Mouse (Mus musculus): ENCODE measurements around the gene Cd38.

Gene Cd38

DNA sequence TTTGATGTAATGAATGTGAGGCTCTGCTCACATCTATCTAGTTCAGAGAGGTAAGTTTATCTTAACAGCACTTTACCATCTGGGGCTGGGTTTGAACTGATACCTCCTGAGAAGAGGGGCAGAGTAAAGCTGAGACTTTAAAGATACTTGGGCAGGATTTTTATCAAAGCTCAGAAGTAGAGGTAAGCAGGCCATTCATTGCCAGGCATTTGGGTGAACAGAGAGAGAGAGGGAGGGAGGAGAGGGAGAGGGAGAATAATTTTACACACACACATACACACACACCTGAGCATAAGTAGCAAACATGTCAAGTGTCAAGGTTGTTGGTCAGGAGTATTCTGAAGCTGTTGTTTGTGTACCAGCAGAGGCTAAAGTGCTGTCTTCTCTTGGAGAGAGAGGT, at the start of gene Cd38:
Gene Cd38, plus strand, starts transcription at position 301 of the 400 bp plus-strand sequence.
- no peak for DNase-seq

DNA sequence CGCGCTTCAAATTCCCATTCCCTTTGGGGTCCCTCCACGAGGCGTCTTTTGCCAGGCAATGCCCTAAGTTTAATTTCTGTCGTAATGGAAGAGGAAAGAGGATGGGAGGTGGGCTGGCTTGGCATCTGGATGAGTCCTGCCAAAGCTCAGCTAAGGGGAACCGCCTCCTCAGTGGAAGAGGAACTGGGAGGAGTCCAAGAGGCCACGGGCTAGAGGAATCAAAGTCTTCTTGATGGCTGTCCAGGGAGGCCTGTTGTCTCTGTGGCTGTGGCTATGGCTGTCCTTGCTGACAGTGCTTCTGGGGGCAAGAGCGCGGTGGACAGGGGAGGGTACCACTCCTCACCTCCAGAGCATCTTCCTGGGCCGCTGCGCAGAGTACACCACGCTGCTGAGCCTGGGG, 49.7 kb upstream of the Cd38 start, which contains the start of gene Bst1:
Gene Bst1, plus strand, starts transcription at position 191 of the 400 bp plus-strand sequence.
- DNase-seq: peak; percentile 20 to 55

- no peak for DNase-seq
Measured at GRCm38 (mm10) chr5:43820785-43821184, 47.6 kb upstream of the Cd38 start.

DNA sequence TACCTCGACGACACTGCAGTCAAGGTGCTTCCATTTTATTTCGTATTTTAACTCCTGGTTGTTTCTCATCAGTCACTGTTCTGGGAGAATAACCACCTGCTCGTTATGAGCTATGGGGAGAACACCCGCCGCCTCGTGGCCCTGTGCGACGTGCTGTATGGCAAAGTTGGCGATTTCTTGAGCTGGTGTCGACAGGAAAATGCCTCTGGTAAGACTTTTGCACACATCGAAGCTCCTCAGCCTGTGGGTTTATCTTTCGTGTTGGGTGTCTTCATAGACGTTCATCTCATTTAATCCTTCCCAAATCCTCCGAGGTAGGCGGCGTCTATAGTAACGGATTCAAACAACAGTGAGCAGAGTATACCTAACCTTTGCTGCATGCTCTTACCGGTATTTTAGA, 46.8 kb upstream of the Cd38 start, which contains the start of gene Fbxl5:
Gene Fbxl5, minus strand, starts transcription at position 101 of the 400 bp plus-strand sequence.
- DNase-seq: no peak

DNA sequence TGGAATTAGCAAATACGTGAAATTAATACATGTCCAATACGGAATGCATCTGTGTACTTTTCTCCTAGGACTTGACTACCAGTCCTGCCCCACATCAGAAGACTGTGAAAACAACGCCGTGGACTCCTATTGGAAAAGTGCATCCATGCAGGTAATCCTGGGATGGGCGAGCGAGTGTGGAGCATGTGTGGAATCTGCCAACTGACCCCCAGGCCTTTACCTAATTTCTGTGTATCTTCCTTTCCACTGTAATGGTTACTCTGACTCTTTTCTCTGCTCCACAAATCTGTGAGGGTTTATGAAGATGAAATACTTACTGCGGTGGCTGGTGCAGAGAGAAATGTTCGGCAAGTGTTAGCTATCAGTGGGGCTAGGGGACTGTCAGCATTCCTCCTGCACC, 46.2 kb upstream of the Cd38 start:
- no peak for DNase-seq

DNA sequence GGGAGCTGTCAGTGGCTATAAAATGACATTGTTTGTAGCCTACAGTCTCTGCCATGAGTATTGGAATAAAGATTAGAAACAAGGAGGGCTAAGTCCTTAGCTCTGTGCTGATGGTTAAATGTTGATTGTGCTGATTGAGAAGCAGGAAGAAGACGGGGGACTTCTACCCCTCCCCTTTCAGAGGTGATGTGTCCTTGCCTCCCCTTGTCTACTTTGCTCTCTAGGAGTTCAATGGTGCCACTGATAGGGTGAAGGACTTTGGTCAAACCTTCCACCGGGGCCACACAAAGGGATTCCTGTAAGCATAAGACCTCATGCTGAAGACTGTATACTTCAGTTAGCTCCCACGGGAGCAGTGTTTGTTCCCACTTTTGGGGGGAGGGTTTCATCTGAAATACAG, 45.5 kb upstream of the Cd38 start:
- no peak for DNase-seq

- DNase-seq: no peak
Measured at GRCm38 (mm10) chr5:43824580-43824979, 43.8 kb upstream of the Cd38 start.

DNA sequence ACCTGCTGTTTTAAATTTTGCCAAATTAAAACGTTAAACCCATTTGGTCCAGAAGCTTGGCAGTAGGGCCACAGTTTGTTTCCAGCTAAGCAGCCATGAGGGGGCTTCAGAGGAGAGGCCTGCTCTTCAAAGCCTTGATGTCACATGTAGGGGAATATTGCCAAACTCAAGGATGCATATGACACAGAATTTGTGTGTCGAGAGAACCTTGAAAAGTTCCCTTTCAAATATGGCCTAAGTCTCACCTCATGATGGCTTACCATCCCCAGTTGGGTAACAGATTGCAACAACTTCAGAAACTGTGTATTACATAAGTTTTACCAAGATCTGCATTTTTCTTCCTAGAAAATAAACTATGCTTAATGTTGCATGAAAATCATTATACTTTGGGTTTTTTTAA, 41.5 kb upstream of the Cd38 start:
- no peak for DNase-seq

GRCm38 (mm10) chr5:43827366-43827765, 41.0 kb upstream of the Cd38 start:
- no peak for DNase-seq

DNA sequence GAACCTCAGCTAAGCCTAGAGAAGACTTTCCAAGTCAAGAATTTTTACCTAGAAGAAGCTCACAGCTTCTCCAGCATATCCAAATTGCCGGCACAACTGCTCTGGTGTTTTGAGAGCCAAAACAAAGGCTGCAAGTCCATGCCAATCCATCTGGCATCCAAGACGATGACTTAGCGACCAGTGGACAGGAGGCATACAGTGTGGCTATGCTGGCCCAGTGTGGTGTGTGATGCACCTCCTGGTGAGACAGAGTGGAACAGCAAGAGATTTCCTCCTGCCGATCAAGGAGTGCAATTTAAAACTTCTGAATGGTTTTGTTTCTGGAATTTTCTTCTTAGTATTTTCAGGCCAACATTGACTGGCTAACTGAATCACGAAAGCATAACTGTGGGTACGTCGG, 31.8 kb upstream of the Cd38 start:
- no peak for DNase-seq

GRCm38 (mm10) chr5:43837372-43837771, 31.0 kb upstream of the Cd38 start:
- DNase-seq: peak in 1 of 2 experiments; percentile 69

DNA sequence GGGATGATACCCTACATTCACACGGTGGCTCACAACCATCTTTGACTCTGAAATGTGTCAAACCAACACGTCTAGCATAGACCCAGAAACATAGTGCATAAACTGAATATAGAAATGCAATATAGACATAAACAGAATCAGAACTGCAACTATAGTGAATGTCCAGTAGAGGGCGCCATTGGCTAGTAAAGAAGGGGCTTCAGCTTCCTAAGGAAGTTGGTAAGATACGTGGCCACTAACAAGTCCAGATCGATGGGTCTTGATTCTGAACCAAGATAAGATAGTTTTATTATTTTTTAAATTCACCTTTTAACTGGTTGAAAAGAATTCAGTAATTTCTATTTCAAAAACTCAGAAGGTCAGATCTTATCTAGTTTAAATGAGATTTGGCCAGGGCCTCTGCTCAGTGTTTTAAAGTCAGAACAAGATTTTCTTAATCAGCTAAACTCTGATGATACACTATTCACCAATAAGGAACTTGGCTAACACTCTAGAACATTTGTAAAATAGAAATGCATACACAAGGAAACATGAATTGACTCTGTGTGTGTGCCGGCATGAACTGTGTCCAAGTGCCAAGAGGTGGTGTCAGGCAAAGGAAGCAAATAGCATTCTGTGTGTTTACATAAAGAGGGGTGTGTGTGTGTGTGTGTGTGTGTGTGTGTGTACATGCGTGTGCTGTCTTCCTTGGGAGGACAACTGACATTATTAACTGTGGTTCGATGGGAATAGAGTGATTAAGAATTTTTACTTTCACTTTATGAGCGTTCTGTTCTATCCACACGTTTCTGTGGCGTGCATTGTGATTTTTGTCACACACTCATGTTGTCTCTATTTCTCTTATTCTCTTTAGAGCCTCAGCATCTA, 27.0 kb upstream of the Cd38 start:
- peak in 1 of 2 experiments; percentile 32 for DNase-seq

GRCm38 (mm10) chr5:43842011-43842285, 26.4 kb upstream of the Cd38 start:
- DNase-seq: peak in 1 of 2 experiments; percentile 15

GRCm38 (mm10) chr5:43842576-43843155, 25.7 kb upstream of the Cd38 start:
- peak in 1 of 2 experiments; percentile 7 for DNase-seq

GRCm38 (mm10) chr5:43845083-43845482, 23.3 kb upstream of the Cd38 start:
- no peak for DNase-seq

DNA sequence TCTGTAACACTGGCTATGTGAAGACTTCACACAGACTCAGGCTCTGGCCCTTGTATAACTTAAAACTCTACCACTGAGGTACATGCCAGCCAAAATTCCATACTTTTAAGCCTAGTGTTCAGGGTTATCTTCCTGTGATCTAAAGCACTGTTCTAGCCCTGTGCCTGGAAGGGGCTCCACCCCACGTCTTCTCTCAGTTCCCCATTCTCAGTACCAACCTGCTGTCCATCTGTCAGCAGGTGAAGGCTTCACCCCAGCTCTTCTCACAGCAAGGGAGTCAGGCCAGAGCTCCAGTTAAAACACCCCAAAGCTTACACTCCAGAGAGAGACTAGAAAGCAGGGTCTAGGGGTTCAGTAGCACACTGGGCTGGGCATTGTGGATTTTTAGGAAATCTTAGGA, 22.7 kb upstream of the Cd38 start:
- no peak for DNase-seq

GRCm38 (mm10) chr5:43846227-43846626, 22.1 kb upstream of the Cd38 start:
- no peak for DNase-seq

- DNase-seq: no peak
Measured at GRCm38 (mm10) chr5:43847555-43847954, 20.8 kb upstream of the Cd38 start.

DNA sequence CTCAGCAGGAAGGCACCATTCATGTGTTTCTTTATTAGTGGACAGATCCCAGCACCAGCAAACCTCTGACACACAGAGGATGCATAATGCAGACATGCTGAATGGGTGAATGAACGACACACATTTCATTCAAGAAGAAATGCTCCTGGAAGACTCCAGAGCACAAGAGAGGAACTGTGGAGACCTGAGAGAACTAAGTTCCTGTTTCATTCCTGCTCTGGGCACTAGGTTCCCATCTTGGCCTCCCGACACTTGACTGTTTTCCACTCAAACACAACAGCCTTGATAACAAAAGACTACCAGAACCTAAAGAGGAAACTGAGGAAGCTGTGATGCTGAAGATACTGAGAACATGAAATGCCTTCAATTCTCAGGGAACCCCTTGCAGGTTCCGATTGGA, 20.1 kb upstream of the Cd38 start:
- DNase-seq: no peak

DNA sequence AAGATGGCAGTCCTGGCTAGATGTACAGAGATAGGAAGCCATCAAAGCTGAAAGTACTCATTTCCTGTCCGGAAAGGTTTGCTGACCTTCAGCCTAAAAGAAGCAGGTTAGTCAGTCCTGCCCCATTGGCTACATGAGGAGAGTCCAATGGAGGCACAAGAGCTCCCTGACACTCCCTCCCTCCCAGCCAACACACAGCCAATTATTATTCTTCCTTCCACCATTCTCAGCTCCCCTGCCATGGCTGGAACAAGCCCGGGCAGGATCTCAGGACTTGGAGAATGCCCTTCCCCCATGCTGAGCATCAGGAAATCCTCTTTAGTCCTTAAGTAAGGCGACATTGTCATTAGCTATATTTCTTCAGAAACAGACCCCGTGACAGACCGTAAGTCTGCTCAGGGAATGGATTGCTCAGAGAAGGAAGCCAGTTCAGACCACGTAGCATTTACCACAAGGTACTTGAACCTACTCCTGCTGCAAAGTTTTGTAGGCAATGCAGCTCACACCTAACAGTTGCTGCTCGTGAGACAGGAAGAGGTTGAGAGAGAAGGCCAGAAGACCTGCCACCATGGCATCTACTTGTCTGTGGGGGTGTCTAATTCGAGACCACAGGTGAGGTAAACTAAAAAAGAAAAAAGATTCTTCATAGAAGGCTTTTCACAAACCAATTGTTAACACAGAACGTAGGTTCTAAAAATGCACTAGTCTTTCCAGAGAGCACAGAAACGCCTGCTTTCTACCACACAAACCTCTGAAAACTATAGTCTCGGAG, 15.1 kb upstream of the Cd38 start:
- DNase-seq: peak; percentile 20 to 52

DNA sequence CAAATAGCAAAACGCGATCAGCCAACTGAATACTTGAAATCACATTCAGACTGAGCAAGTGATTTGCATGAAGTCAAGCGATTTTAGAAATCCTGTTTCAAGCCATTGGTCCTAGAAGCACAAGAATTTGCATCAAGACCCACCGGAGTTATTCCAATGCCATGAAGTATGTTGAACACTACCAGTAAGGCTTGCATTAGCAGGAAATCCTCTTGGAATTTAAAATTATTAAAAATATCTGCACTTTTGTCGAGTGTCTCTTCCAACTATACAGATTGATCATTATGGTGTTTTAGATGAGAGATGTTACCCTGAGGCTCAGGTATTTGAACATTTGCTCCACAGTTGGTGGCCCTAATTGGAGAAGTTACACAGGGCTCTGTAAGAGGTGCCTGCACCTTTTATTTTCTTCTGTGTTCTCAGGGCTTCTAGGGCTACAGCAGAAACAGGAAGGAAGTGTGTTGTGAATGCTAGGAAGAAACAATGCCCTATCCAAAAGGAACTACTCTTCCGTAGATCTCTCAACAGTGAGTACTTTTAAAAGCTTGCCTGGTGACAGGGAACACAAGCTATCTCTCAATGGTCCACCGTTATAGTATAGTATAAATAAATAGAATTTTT, 14.4 kb upstream of the Cd38 start:
- DNase-seq: no peak

DNA sequence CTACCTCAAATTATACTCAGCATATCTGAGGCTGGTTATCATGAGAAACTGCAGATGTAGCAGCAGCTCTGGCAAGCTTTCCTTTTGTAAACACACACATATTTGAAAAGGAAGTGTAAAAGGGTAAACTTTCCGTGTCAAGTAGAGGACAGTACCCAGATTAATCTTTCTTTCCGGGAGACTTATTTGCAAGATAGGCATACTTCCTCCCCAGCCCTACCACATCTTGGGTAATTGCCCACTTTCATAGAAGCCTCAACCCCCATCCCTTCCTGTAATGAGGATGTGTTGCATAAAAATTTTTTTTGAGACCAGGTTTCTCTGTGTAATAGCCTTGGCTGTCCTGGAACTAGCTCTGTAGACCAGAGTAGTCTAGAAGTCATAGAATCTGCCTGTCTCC, 12.6 kb upstream of the Cd38 start:
- DNase-seq: peak in 1 of 2 experiments; percentile 16

DNA sequence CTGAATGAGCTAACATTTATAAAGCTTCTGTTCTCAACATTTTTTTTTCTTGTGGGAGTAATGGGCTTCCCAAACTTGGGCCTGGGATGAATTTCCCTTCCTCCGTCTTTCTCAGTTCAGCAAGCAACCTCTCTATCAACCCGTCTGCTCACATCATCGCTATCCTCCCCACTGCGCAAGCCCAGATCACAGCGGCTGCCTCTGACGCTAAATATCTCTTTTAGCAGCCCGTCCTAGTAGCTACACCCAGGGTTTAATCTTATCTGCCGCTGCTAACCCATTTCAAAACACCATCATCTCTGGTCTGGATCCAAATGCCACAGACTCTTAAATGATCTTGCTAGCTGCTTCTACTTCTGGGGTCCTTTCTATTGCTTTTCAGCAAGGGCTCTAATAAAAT, 8.7 kb upstream of the Cd38 start:
- no peak for DNase-seq

Measured in kidney, postnatal 25 days (tissue).